Mouse (Mus musculus): Measurements from ENCODE around the gene Apbb2.

Apbb2 gene

GRCm38 (mm10) chr5:66618597-66618996 is at the start of gene Apbb2:
Gene Apbb2, minus strand, starts transcription at chr5:66618784.
- DNase-seq = peak; percentile 95

DNA sequence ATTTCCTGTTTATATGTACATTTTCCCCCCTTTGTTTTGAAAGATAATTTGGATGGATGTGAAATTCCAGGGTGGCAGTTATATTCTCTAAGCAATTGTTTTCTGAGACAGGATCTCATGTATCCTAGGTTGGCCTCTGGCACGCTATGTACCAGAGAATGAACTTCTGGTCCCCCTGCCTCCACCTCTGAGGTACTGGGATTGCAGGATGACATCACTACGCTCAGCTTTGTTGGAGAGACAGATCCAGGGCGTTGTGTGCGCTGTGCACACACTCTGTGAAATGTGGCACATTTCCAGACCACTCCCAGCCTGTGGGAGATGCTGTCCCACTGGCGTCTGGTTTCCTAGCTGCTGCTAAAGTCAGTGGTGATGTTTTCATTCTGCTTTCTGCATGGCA is 35.6 kb upstream of the Apbb2 start:
- peak; percentile 34 for DNase-seq

DNA sequence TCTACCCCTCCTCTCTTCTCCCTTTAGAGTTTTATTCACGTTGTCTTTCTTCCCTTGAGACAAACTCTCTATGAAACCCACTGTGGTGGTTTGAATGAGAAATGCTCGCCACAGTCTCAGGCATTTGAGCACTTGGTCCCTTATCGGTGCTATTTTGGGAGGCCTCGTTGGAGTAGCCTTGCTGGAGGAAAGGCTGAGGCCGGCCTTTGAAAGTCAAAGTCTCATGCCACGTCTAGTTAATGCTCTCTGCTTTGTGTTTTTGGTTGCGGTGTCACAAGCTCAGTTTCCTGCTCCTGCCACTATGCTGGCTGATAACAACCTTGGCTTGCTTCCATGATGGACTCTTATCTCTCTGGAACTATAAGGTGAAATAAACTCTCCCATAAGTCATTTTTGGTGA is 28.9 kb upstream of the Apbb2 start:
- DNase-seq = no peak

- DNase-seq = no peak
Measured at GRCm38 (mm10) chr5:66643260-66643659, 24.7 kb upstream of the Apbb2 start.

DNA sequence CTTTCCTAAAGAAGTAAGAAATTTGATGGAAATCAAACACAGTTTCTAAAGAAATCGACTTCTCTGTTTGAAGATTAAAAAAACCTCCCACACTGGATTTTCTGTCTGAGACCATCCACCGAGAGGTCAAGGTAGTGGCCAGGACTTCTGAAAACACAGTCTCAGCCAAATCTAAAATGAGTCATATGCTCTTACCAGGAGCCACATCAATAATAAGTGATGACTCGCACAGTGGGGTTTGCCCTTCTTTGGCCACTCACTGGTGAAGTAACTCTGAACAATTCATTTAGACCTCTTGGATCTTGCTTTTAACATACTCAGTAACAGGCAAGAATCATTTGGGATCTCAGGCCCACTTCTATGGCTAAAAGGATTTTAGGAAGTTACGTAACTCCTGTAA is 23.6 kb upstream of the Apbb2 start:
- no peak for DNase-seq

- DNase-seq = no peak
Measured at GRCm38 (mm10) chr5:66635459-66636079, 17.0 kb upstream of the Apbb2 start.

GRCm38 (mm10) chr5:66627805-66628204 is 9.2 kb upstream of the Apbb2 start:
- DNase-seq = no peak

DNA sequence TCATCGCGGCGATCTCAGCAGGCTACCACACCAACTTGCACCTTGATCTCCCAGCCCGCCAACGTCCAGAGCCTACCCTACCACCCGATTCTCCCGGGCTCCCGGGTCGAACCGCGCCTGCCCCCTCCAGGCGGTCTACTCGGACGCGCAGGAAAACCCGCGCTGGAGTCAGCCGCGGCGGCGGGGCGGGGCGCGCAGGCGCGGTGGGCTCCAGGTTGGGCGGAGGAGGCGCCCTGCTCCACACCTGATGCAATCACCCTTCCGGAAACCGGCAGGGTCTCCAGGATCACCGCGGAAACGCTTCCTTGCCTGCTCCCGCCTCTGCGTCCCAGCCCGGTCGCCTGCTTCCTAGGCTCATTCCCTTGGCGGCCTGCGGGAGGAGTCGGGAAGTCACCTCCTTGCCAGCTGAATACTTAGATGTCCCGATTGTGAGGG is 1.6 kb upstream of the Apbb2 start:
- peak; percentile 93 for DNase-seq

DNA sequence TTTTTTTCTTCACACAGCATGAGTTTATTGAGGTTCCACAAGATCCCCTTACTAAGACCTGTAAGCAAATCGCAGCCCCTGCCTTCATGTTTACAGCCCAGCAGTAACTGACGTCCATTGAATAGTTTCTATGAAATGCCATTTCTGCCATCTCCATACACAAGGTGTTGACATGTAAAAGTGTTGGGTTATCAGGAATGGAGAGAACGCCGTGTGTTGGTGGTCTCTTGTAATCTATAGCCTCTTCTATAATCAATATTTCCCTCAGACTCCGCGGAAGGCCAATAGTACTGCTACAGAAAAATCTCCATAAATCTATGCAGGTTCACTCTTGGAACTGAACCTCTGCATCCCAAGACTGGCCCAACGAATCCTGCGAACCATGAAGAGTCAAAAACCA is 1.1 kb upstream of the Apbb2 start:
- DNase-seq = no peak

- DNase-seq = no peak
Measured at GRCm38 (mm10) chr5:66619195-66619594, 611 bp upstream of the Apbb2 start.

GRCm38 (mm10) chr5:66617921-66618460 is 593 bp downstream of the Apbb2 start:
- DNase-seq = peak; percentile 82

DNA sequence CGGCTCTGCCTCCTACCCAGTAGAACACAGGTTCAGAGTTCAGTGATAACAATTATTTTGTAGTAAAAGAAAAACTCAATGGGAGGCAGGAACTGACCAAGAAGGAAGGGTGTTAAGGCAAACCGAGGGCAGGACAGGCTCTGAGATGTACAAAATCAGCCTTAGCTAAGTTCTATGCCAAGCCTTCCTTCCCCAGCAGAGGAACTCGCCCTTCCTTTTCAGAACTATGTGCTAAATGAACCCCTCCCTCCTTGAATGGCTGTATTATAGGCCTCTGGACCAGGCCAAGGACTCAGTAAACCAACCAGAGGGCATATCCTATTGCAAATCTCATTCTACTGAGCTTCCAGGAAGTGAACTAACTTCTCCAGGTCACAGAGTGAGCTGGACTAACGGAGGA is 3.6 kb downstream of the Apbb2 start:
- DNase-seq = no peak

DNA sequence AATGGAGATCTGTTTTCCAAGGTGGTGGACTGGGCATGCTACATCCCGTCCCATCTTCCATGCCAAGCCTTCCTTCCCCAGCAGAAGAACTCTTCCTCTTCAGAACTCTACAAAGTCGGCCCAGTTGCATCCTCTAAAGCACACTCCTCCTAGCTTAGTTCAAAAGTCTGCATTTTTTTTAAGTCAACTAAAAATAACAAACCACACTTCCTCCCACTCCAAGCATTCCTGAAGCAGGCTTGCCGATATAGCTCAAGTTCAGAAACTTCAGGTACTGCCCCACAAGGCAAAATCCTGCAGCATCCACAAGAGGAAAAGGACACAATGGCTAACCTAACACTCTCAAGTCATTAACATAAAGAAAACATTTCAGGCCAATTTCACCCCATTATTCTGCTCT is 4.9 kb downstream of the Apbb2 start:
- DNase-seq = no peak

DNA sequence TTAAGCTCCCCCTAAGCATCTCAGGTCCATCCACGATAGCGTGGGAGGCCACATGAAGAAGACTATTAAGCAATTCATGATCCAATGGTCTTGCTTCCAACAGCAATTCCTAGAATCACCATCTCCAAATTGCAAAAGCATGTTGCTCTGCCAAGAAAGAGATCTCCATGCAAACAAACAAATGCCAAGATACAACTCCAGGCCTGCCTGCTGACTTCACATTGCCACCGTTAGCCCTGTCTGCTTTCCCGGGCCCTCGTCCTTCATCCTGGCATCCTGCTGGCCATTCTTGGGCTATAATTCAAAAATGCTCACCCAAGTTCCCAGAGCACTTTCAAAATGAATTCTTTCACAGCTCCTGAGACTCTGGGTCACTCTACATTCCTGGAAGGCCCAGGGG is 5.6 kb downstream of the Apbb2 start:
- peak; percentile 22 for DNase-seq

- DNase-seq = no peak
Measured at GRCm38 (mm10) chr5:66611851-66612250, 6.7 kb downstream of the Apbb2 start.

DNA sequence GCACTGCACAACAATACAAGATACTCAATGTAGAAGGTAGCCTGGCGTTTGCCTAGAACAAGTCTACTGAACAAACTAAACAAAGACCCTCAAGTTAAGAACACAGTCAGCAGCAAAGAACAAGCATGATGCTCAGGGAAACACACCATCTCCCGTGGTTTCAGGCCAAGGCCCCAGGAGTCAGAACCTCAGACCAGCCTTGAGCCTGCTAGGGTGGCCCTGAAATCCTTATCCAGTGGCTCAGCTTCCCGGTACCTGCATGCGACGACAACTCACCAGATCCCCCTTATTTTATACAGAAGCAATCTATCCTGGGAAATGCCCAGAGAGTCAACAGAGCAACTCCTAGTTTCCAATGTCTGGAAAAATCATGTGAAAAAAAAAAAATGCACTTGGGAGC is 7.2 kb downstream of the Apbb2 start:
- DNase-seq = no peak

GRCm38 (mm10) chr5:66610270-66610669 is 8.3 kb downstream of the Apbb2 start:
- no peak for DNase-seq

GRCm38 (mm10) chr5:66609306-66609705 is 9.3 kb downstream of the Apbb2 start:
- DNase-seq = peak; percentile 23

DNA sequence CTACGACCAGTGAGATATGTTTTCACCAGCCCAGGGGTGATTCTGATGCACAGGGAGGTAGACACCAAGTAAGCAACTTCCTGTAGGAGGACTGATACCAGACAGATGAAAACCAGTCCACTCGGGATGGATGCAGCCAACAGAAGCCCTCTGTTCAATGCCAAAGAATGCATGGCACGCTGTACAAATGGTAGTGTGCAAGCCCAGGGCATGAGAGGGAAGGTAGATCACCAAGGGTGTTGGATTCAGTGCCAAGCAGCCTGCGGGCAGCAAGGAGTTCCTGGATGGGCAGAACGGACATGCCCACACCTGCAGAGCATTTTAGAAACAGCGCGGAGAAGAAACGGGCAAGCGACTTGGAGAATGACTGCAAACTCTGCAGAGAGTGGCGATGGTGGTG is 10.8 kb downstream of the Apbb2 start:
- DNase-seq = no peak

DNA sequence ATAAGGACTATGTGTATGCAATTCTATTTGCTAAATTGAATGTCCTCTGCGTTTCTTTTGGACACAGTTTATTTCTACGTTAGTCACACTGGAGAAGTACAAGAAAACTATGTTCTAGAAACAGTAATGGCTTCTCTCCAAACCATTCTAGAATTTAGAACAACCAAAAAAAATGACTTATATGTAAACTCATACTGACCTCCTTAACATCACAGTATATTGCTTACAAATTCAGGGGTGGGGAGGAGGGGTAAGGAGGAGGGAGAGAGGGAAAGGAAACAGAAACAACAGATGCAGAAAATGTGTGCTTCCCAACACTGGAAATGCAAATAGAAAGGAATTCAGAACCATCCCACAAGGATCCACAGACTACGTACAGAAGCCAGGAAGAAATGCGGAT is 11.4 kb downstream of the Apbb2 start:
- no peak for DNase-seq

DNA sequence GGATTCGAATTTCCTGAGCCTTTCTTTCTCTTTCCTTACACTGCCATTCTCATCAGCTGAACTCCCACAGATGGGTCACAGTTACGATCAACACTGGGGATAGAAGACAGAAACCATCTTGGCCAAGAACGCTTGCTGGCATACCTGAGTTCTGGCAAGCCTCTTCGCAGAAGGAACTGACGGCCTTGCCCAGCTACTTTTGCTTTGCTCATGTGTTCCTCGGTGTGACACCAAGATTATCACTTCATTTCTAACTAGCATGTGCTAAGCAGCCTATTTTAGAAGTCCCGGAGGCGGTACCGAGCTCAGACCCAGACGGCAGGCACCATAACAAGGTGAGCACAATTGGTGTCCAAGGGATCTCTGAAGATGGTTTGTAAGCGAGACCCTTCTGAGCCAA is 12.9 kb downstream of the Apbb2 start:
- no peak for DNase-seq

DNA sequence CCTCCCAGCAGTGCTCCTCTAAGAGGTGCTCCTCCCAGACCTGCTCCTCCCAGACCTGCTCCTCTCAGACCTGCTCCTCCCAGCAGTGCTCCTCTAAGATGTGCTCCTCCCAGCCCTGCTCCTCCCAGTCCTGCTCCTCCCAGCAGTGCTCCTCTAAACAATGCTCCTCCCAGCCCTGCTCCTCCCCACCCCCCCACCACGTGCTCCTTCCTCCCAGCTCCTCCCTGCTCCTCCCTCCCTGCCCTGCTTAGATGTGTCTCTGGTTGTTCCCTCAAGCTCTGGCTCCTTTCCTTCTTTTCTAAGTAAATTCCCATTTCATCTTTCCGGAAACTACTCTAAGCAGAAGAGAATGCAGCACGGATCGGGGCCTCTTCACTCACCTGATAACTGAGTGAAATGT is 14.2 kb downstream of the Apbb2 start:
- DNase-seq = no peak

DNA sequence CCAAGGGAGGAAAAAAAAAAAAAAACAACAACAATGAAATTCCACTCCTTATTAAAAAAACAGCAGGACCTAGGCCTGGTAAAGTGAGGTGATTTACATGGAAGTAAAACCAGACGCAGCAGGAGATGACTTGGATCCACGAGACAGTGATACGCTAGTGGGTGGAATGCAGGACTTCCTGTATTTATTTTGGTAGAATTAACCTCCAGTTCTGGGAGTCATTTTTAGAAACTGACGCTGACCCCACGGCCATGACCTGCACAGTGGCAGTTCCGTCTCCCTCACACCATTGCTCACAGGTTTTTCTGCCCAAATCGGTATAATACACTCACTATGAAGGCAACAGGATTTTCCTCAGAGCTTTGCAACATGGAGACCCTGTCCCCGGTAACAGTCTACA is 14.8 kb downstream of the Apbb2 start:
- DNase-seq = peak; percentile 41

DNA sequence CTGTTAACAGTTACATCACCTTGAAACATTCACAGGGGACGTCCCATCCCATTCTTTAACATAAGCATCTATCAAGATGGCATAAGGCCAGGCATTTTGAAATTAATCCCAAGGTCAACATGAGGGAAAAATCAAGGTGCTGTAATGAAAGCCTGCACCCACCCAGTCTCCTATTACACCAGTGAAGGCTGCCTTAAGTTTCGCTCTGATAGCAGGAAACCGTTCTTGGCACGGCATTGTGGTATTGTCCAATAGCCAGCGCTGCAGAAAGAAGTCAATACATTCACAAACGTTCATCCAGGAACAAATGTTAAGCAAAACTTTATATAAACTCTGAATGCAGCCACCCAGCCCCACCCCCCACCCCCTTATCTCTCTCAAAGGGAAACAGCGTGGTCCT is 15.4 kb downstream of the Apbb2 start:
- peak; percentile 43 for DNase-seq

DNA sequence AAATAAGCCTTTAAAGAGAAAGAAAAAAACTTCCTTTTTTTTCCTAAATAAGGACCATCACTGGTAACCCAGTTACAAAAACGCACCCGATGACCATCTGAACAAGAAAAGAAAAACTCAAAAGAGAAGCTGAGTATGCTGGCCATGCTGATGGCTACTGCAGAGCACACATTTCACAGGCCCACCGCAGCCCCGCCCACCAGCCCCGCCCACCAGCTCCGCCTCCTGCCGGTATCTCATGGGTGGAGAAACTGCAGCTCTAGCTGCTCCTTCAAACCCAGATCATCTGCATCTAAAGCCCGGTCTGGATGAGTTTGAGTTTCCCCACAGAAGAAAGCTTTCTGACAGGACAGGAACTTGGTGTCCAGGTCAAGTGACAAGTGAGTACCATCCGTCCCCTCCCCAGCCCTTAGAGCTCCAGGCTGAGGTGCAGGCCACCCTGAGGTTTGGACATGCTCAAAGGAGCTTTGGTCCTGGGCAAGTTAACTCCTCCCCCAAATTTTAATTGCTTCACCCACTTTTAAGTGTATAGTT is 16.2 kb downstream of the Apbb2 start:
- peak; percentile 11 for DNase-seq
